Mouse (Mus musculus): ENCODE measurements around the gene Zbtb16. TPM values are rescaled to one million over a fixed set of nuclear protein-coding genes. Genes with fewer than 3 reads are reported as not detected.

Zbtb16 gene
- polyA plus RNA-seq, 1 experiment from 2014 or later, result 3.0 TPM

DNA sequence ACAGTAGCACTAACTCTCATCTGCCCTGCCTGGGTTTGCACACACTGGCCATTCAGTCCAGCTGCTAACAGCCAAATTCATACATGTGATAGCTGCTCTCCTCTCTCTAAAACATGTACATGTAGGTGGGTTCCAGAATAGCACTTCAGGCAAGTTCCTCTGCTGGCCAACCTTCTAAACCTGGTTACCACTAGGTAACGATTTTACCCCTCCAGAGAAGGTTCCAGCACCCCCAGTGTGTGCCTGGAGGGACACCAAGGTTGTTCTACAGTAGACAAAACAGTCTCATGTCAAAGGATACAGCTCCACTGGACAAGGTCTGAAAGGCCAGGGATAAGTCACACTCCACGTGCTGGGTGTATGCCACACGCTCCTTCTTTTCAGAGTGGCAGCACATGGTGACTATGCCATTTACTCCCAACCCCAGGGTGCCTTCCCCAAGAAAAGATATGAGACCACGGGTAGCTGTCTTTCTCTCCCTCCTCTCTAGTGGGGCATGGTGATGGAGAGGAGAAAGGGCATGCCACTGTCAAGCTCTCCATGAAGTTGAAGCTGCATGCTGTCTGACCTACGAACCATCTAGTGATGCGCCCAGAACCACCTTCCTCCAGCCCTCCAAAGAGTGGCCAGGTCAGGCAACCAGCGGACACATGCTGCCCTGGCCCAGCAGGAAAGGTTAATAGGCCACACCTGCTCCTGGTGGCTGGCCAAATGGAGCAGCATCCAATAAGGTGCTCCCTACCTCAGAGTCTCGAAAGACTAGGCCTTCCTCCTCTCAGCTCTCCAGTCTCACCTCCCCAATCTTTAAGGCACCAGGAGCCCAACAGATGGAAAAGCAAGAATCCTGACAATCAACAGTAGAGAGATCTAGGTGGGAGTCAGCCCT lies 104.1 kb downstream of the Zbtb16 start:
- H3K36me3 ChIP-seq (replicated peaks; ENCODE audit: control insufficient read depth, insufficient read depth, low read depth, low read length), result no peaks in the 10 kb centered on the region
- 73% methylated on average over 8 of the region's 8 CpGs for WGBS
- DNase-seq (ENCODE audit: low spot score), result no peak
- H3K4me3 ChIP-seq (ENCODE audit: low read depth, low read length), result no peak overlapping the region
- H3K27ac ChIP-seq (replicated peaks; ENCODE audit: low read depth, low read length), result no peak overlapping the region
- no peaks in the 10 kb centered on the region for H3K9me3 ChIP-seq (replicated peaks; ENCODE audit: control insufficient read depth, low read length)
- H3K27me3 ChIP-seq (ENCODE audit: control insufficient read depth, insufficient read depth, low read length), result no peaks in the 10 kb centered on the region; the same call in 1 of the 2 replicates
- peaks cover 7% of the 10 kb centered on the region for H3K4me1 ChIP-seq (ENCODE audit: control insufficient read depth, insufficient read depth, low read length)
- H3K4me2 ChIP-seq (ENCODE audit: low read depth, low read length), result no peak overlapping the region
- ATAC-seq (replicated peaks; ENCODE audit: insufficient number of reproducible peaks, low FRiP score, low TSS enrichment, low read depth), result no peak
- H3K9ac ChIP-seq (replicated peaks; ENCODE audit: low read length), result no peak overlapping the region

DNA sequence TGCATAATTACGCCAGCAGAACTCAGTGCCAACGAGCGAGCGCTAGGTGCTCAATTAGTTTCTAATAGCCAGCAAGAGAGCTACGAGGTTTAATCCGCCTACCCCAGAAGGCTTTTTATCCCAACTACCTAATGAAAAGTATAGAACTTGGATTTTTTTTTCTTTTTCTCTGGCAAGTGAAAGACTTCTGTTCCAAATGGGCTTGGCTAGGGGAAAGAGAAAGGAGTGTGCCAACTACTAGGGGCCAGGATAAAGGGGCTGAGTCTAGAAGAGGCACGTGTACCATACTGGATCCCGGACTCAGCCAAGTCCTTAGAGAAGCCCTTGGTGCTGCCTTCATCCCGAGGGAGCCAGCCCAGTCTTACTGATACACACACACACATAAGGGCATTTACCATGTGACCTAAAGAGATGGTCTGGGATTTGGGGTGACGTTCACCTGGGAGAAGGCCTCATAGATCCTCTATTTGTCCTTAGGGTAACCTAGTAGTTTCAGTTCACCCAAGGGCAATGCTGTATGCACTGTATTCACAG lies 105.5 kb downstream of the Zbtb16 start:
- Histone ChIP-seq H3K27me3 (ENCODE audit: control insufficient read depth, insufficient read depth, low read length) (no peaks in the 10 kb centered on the region; the same call in 1 of the 2 replicates), H3K4me1 (ENCODE audit: control insufficient read depth, insufficient read depth, low read length) (peaks cover 7% of the 10 kb centered on the region), H3K9ac (replicated peaks; ENCODE audit: low read length) (no peak overlapping the region), H3K4me2 (ENCODE audit: low read depth, low read length) (no peak overlapping the region), H3K27ac (replicated peaks; ENCODE audit: low read depth, low read length) (no peak overlapping the region), H3K36me3 (replicated peaks; ENCODE audit: control insufficient read depth, insufficient read depth, low read depth, low read length) (no peaks in the 10 kb centered on the region), H3K4me3 (ENCODE audit: low read depth, low read length) (no peak overlapping the region), H3K9me3 (replicated peaks; ENCODE audit: control insufficient read depth, low read length) (no peaks in the 10 kb centered on the region)
- WGBS, result 80% methylated on average over 10 of the region's 10 CpGs
- DNase-seq (ENCODE audit: low spot score) (no peak), ATAC-seq (replicated peaks; ENCODE audit: insufficient number of reproducible peaks, low FRiP score, low TSS enrichment, low read depth) (no peak)

- no peak overlapping the region for H3K27ac ChIP-seq (replicated peaks; ENCODE audit: low read depth, low read length)
- WGBS, result 68% methylated on average over 3 of the region's 3 CpGs
- no peak for ATAC-seq (replicated peaks; ENCODE audit: insufficient number of reproducible peaks, low FRiP score, low TSS enrichment, low read depth)
These were observed 106.6 kb downstream of the Zbtb16 start for GRCm38 (mm10) chr9:48729471-48729870.

GRCm38 (mm10) chr9:48728731-48729123 lies 107.3 kb downstream of the Zbtb16 start:
- Histone ChIP-seq H3K4me1 (ENCODE audit: control insufficient read depth, insufficient read depth, low read length) (peaks cover 7% of the 10 kb centered on the region), H3K9ac (replicated peaks; ENCODE audit: low read length) (no peak overlapping the region), H3K4me3 (ENCODE audit: low read depth, low read length) (no peak overlapping the region), H3K9me3 (replicated peaks; ENCODE audit: control insufficient read depth, low read length) (no peaks in the 10 kb centered on the region), H3K36me3 (replicated peaks; ENCODE audit: control insufficient read depth, insufficient read depth, low read depth, low read length) (no peaks in the 10 kb centered on the region), H3K27ac (replicated peaks; ENCODE audit: low read depth, low read length) (no peak overlapping the region), H3K4me2 (ENCODE audit: low read depth, low read length) (no peak overlapping the region), H3K27me3 (ENCODE audit: control insufficient read depth, insufficient read depth, low read length) (no peaks in the 10 kb centered on the region; the same call in 1 of the 2 replicates)
- 47% methylated on average over 13 of the region's 13 CpGs for WGBS
- ATAC-seq (replicated peaks; ENCODE audit: insufficient number of reproducible peaks, low FRiP score, low TSS enrichment, low read depth) (no peak), DNase-seq (ENCODE audit: low spot score) (peak; percentile 32)

More at GRCm38 (mm10) chr9:48729471-48729870, 106.6 kb downstream of the Zbtb16 start:
- no peak for DNase-seq (ENCODE audit: low spot score)
- no peaks in the 10 kb centered on the region for H3K36me3 ChIP-seq (replicated peaks; ENCODE audit: control insufficient read depth, insufficient read depth, low read depth, low read length)
- no peaks in the 10 kb centered on the region; the same call in 1 of the 2 replicates for H3K27me3 ChIP-seq (ENCODE audit: control insufficient read depth, insufficient read depth, low read length)
- H3K4me3 ChIP-seq (ENCODE audit: low read depth, low read length), result no peak overlapping the region
- peaks cover 7% of the 10 kb centered on the region for H3K4me1 ChIP-seq (ENCODE audit: control insufficient read depth, insufficient read depth, low read length)
- no peaks in the 10 kb centered on the region for H3K9me3 ChIP-seq (replicated peaks; ENCODE audit: control insufficient read depth, low read length)
- no peak overlapping the region for H3K4me2 ChIP-seq (ENCODE audit: low read depth, low read length)
- no peak overlapping the region for H3K9ac ChIP-seq (replicated peaks; ENCODE audit: low read length)

- Histone ChIP-seq H3K36me3 (replicated peaks; ENCODE audit: control insufficient read depth, insufficient read depth, low read depth, low read length) (no peaks in the 10 kb centered on the region), H3K4me1 (ENCODE audit: control insufficient read depth, insufficient read depth, low read length) (peaks cover 9% of the 10 kb centered on the region), H3K9ac (replicated peaks; ENCODE audit: low read length) (no peak overlapping the region), H3K4me2 (ENCODE audit: low read depth, low read length) (no peak overlapping the region), H3K27me3 (ENCODE audit: control insufficient read depth, insufficient read depth, low read length) (no peaks in the 10 kb centered on the region; the same call in 1 of the 2 replicates), H3K9me3 (replicated peaks; ENCODE audit: control insufficient read depth, low read length) (no peaks in the 10 kb centered on the region), H3K4me3 (ENCODE audit: low read depth, low read length) (no peak overlapping the region), H3K27ac (replicated peaks; ENCODE audit: low read depth, low read length) (no peak overlapping the region)
- 25% methylated on average over 10 of the region's 10 CpGs for WGBS
- DNase-seq (ENCODE audit: low spot score) (peak; percentile 74), ATAC-seq (replicated peaks; ENCODE audit: insufficient number of reproducible peaks, low FRiP score, low TSS enrichment, low read depth) (no peak; the same call in 1 of the 2 replicates)
These were observed 107.8 kb downstream of the Zbtb16 start for GRCm38 (mm10) chr9:48728083-48728730.

GRCm38 (mm10) chr9:48726341-48726740 lies 109.7 kb downstream of the Zbtb16 start:
- no peak overlapping the region for H3K27ac ChIP-seq (replicated peaks; ENCODE audit: low read depth, low read length)
- H3K9me3 ChIP-seq (replicated peaks; ENCODE audit: control insufficient read depth, low read length), result no peaks in the 10 kb centered on the region
- no peaks in the 10 kb centered on the region for H3K27me3 ChIP-seq (ENCODE audit: control insufficient read depth, insufficient read depth, low read length)
- no peaks in the 10 kb centered on the region for H3K36me3 ChIP-seq (replicated peaks; ENCODE audit: control insufficient read depth, insufficient read depth, low read depth, low read length)
- no peak overlapping the region for H3K9ac ChIP-seq (replicated peaks; ENCODE audit: low read length)
- 87% methylated on average over 8 of the region's 8 CpGs for WGBS
- H3K4me1 ChIP-seq (ENCODE audit: control insufficient read depth, insufficient read depth, low read length), result peaks cover 13% of the 10 kb centered on the region
- no peak for ATAC-seq (replicated peaks; ENCODE audit: insufficient number of reproducible peaks, low FRiP score, low TSS enrichment, low read depth)
- no peak overlapping the region for H3K4me3 ChIP-seq (ENCODE audit: low read depth, low read length)
- no peak for DNase-seq (ENCODE audit: low spot score)
- no peak overlapping the region for H3K4me2 ChIP-seq (ENCODE audit: low read depth, low read length)

DNA sequence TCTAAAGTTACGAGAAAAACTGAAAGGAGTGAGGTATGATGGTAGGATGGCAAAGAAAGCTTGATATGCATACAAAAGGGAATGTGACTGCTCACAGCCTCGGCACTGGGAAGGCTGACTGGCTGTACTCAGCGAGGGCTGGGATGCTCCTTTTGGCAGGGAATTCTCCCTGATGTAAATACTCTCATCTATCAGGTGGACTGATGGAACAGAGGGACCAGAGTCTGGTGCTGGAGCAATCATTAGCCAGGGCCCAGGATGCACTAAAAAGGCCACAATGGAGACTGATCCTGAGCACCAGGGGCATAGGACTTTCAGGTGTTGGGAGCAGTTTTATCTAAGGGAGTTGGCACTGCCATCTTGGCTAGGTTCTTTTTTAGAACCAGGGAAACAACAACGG lies 110.1 kb downstream of the Zbtb16 start:
- peaks cover 13% of the 10 kb centered on the region for H3K4me1 ChIP-seq (ENCODE audit: control insufficient read depth, insufficient read depth, low read length)
- H3K9ac ChIP-seq (replicated peaks; ENCODE audit: low read length), result no peak overlapping the region
- ATAC-seq (replicated peaks; ENCODE audit: insufficient number of reproducible peaks, low FRiP score, low TSS enrichment, low read depth), result no peak
- DNase-seq (ENCODE audit: low spot score), result no peak
- H3K9me3 ChIP-seq (replicated peaks; ENCODE audit: control insufficient read depth, low read length), result no peaks in the 10 kb centered on the region
- no peak overlapping the region for H3K4me2 ChIP-seq (ENCODE audit: low read depth, low read length)
- 76% methylated on average over 4 of the region's 4 CpGs for WGBS
- no peaks in the 10 kb centered on the region for H3K27me3 ChIP-seq (ENCODE audit: control insufficient read depth, insufficient read depth, low read length)
- H3K36me3 ChIP-seq (replicated peaks; ENCODE audit: control insufficient read depth, insufficient read depth, low read depth, low read length), result no peaks in the 10 kb centered on the region
- H3K4me3 ChIP-seq (ENCODE audit: low read depth, low read length), result no peak overlapping the region
- no peak overlapping the region for H3K27ac ChIP-seq (replicated peaks; ENCODE audit: low read depth, low read length)

- no peaks in the 10 kb centered on the region for H3K9me3 ChIP-seq (replicated peaks; ENCODE audit: control insufficient read depth, low read length)
- no peak overlapping the region for H3K4me3 ChIP-seq (ENCODE audit: low read depth, low read length)
- H3K4me2 ChIP-seq (ENCODE audit: low read depth, low read length), result no peak overlapping the region
- WGBS, result 92% methylated on average over 6 of the region's 6 CpGs
- H3K36me3 ChIP-seq (replicated peaks; ENCODE audit: control insufficient read depth, insufficient read depth, low read depth, low read length), result no peaks in the 10 kb centered on the region
- no peaks in the 10 kb centered on the region for H3K27me3 ChIP-seq (ENCODE audit: control insufficient read depth, insufficient read depth, low read length)
- no peak overlapping the region for H3K27ac ChIP-seq (replicated peaks; ENCODE audit: low read depth, low read length)
- ATAC-seq (replicated peaks; ENCODE audit: insufficient number of reproducible peaks, low FRiP score, low TSS enrichment, low read depth) (no peak), DNase-seq (ENCODE audit: low spot score) (no peak)
- no peak overlapping the region for H3K9ac ChIP-seq (replicated peaks; ENCODE audit: low read length)
- H3K4me1 ChIP-seq (ENCODE audit: control insufficient read depth, insufficient read depth, low read length), result peaks cover 13% of the 10 kb centered on the region
These were observed 110.9 kb downstream of the Zbtb16 start for GRCm38 (mm10) chr9:48725161-48725560.

Measured in embryonic facial prominence, embryonic 11.5 days (tissue).